Mouse (Mus musculus) thymus, postnatal 25 days (tissue): ENCODE results near the gene Cdc42bpg.
A peak's percentile ranks its signal among the peaks of the same experiment; 100 is the strongest.

Source experiments
- DNase-seq: peaks from one replicate; pipeline ENCODE4 v3.0.0; 2022

Gene Cdc42bpg

GRCm38 (mm10) chr19:6306137-6306551 is at the start of gene Cdc42bpg:
Cdc42bpg (plus strand) TSS chr19:6306456.
- peak; percentile 93 for DNase-seq

DNA sequence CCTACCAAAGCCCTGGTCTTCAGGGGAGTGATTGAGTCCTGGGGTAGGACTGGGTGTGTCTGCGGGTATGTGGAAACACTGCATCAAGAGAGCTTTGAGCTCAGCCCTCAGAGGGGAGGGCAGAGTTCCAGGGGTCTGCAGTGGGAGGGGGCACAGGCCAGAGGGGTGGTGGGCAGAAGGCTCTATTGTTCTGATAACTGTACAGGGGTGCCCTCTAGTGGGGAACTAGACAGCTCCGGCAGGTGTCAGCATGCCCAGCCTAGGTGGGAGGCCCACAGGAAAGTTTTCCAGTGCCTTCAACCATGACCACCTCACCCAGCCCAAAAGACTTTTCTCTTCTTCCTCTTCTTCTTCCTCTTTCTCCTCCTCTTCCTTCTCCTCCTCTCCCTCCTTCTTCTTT is 45.8 kb upstream of the Cdc42bpg start:
- peak; percentile 44 for DNase-seq

DNA sequence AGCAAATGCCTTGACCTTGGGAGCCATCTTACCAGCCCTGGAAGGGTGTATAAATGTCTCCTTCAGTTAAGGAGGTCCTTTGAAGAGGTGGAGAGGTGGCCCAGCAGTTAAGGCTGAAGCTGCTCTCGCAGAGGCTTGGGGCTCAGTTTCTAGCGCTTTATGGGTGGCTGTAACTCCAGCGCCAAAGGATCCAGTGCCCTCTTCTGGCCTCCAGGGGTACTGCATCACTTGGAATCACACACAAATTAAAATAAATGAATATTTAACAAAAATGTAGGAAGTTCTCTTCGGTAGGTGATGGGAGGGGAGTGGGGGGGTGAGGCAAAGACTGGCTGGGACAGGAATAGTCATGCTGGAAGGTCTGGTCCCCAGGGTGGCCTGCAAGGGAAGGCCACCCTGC is 45.3 kb upstream of the Cdc42bpg start:
- DNase-seq, result no peak

GRCm38 (mm10) chr19:6261379-6261778 is 44.9 kb upstream of the Cdc42bpg start:
- no peak for DNase-seq

- DNase-seq, result peak; percentile 77
Measured at GRCm38 (mm10) chr19:6262222-6262621, 44.0 kb upstream of the Cdc42bpg start.

- DNase-seq, result no peak
Measured at GRCm38 (mm10) chr19:6262839-6263433, 43.3 kb upstream of the Cdc42bpg start.

DNA sequence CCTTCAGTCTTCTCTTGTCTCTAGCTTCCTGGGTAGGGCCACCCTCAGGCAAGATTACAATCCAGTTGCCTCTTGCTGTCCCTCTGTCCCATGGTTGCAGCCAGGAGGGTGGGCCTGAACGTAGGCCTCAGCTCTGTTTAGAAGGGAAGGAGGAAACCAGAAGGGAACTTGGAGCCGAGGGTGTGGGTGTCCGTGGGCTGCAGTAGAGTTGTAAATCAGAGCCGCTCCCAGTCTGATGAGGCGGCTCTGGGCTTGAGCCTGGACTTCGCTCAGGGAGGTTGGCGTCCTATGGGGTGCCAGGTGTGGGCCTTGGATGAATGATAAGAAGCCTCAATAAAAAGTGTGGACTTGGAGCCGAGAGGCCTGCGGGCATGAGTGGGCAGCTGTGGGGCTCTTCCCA is 42.1 kb upstream of the Cdc42bpg start:
- no peak for DNase-seq

DNA sequence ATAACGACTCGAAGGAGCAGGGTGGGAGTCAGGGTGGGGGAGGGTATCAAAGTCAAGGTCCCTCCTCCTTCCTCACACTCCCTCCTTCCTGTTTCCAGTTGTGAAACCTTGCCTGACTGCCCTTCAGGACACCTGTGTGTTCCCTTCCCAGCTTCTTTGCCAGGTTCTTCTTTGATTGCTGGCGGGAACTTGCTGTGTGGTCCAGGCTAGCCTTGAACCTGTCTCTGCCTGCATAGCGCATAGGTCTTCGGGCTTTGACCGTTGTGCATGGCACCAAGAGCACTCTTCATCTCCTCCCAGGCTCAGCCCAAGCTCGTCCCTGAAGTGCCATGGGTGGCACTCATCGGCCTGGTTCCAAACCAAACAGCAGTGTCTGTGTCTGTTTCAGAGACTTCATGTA is 41.3 kb upstream of the Cdc42bpg start:
- no peak for DNase-seq

DNA sequence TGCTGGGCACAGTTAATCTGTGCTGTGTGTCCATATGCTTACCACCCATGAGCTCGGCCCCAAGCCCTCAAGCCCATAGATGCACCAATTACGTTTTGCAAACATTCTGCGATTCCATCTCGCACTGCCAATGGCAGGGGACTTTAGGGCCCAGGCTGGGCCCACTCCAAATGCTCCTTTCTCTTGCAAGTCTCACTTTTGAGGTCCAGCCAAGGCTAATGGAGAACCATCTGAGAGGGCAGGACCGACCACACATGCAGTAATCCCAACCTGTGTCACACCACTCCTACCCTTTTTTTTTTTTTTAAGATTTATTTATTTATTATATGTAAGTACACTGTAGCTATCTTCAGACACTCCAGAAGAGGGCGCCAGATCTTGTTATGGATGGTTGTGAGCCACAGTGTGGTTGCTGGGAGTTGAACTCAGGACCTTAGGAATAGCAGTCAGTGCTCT is 40.5 kb upstream of the Cdc42bpg start:
- DNase-seq, result no peak

DNA sequence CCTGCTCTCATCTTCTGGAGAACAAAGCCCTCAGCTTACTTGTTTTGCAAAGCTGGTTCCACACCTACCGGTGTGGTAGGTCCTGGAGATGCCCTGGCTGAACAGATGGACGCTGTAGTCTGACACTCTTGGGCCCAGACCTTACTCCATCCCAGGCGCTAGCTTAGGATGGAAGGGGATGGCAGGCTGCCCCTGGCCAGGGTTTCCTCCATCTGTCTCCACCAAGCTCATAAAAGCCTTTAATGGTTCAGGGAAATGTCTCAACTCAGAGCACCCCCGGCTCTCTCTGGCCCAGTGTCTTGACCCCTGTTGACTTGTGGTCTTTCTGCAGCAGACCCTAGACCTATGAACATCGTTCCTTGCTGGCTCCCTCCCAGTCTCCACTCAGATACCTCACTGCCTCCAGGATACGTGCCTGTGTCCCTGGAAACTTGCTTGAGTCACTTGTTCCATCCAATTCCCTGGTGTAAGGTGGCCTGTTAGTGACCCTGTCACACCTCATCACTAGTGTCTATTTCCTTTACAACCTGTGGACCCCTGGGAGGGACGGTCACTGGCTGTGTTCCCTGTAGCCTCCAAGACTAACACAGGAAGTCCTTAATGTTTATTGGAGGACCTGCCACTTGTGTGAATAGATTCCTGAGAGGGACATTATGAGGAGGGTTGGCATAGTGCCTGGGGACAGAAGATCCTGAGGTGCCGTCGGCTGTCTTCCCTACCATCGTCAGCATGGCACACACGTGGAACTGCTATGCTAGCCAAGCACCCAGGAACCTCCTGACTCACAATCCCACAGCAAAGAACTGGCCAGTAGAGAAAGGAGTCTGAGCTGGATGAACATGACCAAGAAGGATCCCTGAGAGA is 38.7 kb upstream of the Cdc42bpg start:
- no peak for DNase-seq

- DNase-seq, result peak; percentile 89
Measured at GRCm38 (mm10) chr19:6268170-6268528, 38.1 kb upstream of the Cdc42bpg start.

DNA sequence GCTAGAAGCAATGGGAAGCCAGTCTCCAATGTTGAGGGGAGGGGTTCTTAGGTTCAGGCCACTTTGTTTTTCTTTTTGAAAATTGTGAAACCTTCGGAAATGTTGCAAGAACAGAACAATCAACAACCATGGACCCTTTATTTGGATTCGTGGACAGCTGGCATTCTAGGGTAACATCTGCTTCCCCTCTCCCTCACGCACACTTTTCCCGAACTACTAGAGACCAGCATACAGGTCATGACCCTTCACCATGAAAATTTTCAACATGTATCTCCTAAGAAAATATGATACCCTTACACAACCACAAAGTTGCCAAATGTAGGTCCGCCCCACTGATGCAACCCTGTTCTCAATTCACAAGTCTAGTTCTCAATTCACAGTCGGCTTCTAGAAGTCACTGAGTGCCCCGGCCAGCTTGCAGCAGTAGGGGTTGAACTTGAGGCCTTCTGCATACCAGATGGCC is 37.6 kb upstream of the Cdc42bpg start:
- DNase-seq, result no peak

DNA sequence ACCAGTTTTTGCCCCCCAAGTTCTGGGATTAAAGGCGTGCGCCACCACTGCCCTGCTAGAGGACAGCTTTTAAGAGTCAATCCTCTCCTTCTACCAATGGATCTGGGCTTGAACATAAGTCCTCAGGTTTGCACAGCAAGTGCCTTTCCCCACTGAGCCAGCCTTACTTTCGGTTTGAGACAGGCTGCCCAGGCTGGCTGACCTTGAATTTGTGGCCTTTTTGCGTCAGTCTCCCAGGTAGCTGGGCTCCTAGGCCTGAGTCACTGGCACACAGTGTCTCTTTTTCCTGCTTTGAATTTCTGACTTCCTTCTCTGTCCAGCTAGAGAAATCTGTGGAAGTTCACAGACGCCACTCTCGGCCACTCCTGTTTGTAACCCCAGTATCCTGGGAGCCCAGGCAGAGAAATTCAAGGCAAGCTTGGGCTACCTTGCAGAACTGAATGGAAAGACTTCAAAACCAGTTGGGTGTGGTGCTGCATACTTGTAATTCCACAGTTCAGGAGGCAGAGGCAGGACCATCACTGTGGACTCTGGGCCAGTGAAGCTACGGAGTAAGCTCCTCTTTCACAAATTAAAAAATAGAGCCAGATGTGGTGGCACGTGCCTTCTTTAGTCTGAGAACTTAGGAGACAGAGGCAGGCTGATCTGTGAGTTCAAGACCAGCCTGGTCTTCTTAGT is 36.3 kb upstream of the Cdc42bpg start:
- DNase-seq, result no peak

DNA sequence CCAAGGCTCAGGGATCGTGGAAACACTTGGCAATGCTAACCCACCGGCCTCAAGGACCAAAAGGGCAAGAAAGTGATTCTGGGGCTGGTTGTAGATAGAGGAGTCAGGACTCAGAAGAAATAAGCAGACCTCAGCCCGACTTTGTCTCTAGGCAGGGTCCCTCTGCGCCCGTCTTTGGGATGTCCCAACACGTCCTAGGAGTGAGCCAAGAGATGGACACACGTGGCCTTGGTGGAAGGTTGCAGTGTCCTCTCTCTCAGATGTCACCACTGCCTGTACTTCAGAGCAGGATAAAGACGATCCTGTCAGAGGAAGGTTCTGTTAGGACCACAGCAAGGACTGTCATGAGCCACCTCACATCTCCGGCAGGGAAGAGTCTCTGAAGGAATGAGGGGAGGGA is 35.6 kb upstream of the Cdc42bpg start:
- DNase-seq, result no peak

GRCm38 (mm10) chr19:6271206-6271605 is 35.0 kb upstream of the Cdc42bpg start:
- DNase-seq, result no peak

DNA sequence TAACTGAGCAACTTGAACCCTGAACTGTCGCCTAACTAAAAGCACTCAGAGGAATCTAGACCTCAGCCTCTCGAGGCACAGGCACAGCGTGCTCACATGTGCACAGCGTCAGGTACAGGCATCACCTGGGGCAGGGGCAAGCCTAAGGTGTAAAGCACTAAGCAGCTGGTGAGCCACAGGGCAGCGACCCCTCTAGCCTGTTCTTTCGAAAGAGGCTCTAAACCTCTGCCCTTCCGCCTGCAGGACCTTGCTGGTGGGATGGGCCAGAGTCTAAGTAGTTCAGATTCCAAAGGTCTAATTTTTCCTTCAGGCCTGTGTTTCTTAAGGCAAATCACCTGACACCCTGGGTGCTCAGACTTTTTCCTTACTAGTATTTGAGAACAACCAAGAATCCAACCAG is 34.2 kb upstream of the Cdc42bpg start:
- DNase-seq, result no peak

DNA sequence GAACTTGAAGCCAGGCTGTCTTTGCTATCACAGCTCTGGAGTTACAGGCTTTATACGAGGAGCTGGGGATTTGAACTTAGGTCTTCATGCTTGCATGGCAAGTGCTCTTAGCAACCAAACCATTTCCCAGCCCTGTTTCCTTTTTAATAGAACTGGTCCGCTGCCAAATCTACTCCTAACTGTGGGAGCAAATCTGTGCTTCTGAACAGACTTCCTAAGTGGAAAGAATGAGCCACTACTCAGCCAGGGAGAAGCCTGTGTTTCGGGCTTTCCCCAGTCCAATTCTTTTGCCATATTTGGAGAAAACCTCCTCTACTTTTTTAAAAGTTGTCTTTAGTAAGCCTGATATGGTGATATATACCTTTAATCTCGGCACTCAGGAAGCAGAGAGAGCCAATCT is 33.5 kb upstream of the Cdc42bpg start:
- no peak for DNase-seq

DNA sequence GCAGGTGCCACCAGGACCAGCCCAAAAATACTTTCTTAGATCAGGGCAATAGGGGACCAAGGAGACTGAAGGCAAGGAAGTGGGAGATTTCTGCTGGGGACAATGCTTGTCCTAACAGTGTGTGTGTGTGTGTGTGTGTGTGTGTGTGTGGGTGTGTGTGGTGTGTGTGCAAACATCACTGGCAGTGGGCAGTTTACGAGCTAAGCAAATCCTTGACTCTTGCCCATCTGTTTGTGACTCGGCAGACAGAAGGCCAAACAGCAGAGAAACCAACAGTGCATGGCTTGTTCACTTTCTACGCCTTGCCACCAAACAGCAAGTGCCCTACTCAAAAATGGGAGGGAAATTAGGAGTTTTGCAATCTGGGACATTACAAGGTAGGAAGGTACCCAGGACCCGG is 32.7 kb upstream of the Cdc42bpg start:
- DNase-seq, result no peak

- DNase-seq, result no peak
Measured at GRCm38 (mm10) chr19:6273998-6274608, 32.2 kb upstream of the Cdc42bpg start.

DNA sequence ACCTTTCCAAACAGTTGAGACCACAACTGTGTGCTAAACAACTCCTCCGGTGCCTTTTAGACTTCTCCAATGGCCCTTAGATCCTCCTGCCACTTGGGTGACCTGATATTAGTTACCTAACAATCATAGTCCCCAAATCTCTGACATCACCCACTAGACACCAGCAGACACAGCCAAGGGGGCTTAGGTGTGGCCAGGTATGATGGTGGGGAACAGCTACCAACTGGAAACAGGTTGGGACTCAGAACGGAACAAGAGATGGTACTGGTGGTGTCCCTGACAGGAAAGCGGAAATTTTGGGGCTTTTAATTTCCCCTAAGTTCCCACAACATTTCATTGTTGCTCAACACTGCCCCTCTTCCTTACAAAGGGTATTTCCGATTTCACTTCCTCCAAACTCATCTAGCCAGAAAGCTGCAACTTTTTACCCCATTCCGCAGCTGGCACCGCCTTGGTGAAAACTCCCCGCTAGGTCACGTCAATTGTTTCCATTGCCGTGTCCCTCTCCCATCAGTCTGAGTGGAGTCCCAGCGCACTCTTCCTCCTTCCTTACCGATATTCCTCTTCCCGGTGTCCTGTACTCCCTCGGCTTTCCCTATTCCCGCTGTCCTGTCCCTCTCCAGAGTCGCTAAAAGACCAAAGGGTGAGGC is 30.4 kb upstream of the Cdc42bpg start:
- peak; percentile 59 for DNase-seq

GRCm38 (mm10) chr19:6276426-6277421 is 29.5 kb upstream of the Cdc42bpg start, which contains the start of gene Ehd1:
Ehd1 (plus strand) TSS chr19:6276725.
- DNase-seq, result peak; percentile 93
